Mouse (Mus musculus): ENCODE results near the gene Dnah6. TPM values are rescaled to one million over a fixed set of nuclear protein-coding genes. Genes with fewer than 3 reads are reported as not detected.

Gene Dnah6
- total and polyA plus RNA-seq, 2 experiments, result not detected

DNA sequence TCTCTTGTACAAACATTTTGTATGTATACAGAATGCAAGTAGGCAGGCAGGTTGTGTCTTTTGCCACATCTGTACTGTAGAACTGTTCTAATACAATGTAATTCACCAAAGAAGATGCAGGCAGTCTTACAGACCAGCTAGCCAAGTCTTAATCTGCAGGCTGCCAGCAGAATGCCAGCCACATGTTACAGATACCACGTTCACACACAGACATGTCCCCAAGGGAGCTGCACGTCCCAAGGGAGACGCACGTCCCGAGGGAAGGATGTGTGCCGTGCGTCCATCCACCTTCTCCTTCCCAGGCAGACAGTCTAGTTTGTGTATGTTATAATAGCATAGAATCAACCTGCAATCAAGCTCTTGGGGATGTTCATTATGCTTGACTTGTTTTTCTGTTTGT is 35.6 kb upstream of the Dnah6 start:
- peaks cover 40% of the 10 kb centered on the region for H3K36me3 ChIP-seq (ENCODE audit: control insufficient read depth, insufficient read depth, low read length)
- H3K9ac ChIP-seq (ENCODE audit: low read depth, low read length), result no peak overlapping the region

DNA sequence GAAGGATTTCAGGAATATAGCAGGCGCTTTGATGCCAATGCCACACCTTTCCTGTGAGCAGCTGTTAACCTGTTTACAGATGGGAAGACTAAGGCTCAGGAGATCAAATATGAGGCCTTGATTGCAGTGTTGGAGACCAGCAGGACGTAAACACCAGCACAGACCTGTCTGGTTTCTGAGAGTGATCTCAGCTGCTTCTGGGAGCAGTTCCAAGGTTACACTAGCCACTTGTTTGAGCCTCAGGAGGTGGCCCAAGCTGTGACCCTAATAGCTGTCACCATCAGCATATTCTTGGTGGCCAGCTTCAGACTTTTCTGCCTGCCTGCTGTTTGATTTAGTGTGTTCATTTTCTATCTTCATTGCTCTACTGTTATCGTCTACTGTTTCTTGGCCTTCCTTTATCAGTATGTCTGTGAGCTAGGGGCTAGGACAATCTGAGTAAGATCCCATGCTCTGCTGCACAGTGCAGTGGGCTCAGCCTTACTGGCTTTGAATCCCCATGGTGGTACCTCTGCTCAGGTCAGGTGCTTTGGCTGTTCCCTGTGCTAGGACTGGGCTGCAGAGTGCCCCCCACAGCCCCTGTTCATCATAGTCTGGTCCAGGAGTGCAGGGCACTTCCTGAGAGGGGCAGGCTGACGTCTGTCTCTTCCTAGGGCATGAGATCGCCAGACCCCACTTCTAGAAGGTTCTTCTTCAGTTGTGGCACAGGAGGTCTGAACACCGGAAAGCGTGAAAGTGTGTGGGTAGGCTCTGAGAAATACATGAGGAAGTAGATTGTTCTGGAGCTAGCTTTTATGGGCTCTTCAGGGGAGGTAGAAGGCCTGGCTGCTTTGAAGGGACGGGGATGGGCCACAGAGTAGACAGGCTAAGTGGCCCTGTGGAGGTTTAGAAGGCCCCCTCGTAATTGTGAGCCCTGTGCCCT is 33.1 kb upstream of the Dnah6 start:
- Histone ChIP-seq H3K4me3 (ENCODE audit: insufficient read depth, low read depth, low read length) (no peak overlapping the region), H3K36me3 (ENCODE audit: control insufficient read depth, insufficient read depth, low read length) (peaks cover 22% of the 10 kb centered on the region), H3K9ac (ENCODE audit: low read depth, low read length) (no peak overlapping the region), H3K4me1 (ENCODE audit: control insufficient read depth, insufficient read depth, low read length) (peaks cover 36% of the 10 kb centered on the region), H3K79me2 (ENCODE audit: control insufficient read depth, insufficient read depth, low read length) (peaks cover 41% of the 10 kb centered on the region), H3K27me3 (ENCODE audit: control insufficient read depth, insufficient read depth, low read length) (no peaks in the 10 kb centered on the region), H3K27ac (replicated peaks; ENCODE audit: insufficient read depth, low read depth, low read length) (peak overlapping the region; percentile 26; the same call in 1 of the 2 replicates)
- DNase-seq (ENCODE audit: extremely low read depth, low read depth, low spot score), result peak; percentile 46
- 62% methylated on average over 9 of the region's 9 CpGs for WGBS
- TF ChIP-seq CTCF (IDR thresholded peaks at IDR 0.05; ENCODE audit: low read depth, low read length) (no peak), POLR2A (IDR thresholded peaks at IDR 0.05; ENCODE audit: extremely low read depth, insufficient read depth, low read length) (no peak)

More for the DNA sequence above, 35.6 kb upstream of the Dnah6 start:
- WGBS, result 95% methylated on average over 7 of the region's 7 CpGs
- TF ChIP-seq POLR2A (IDR thresholded peaks at IDR 0.05; ENCODE audit: extremely low read depth, insufficient read depth, low read length) (no peak), CTCF (IDR thresholded peaks at IDR 0.05; ENCODE audit: low read depth, low read length) (no peak)
- Histone ChIP-seq H3K27ac (replicated peaks; ENCODE audit: insufficient read depth, low read depth, low read length) (no peak overlapping the region), H3K4me1 (ENCODE audit: control insufficient read depth, insufficient read depth, low read length) (peaks cover 23% of the 10 kb centered on the region), H3K79me2 (ENCODE audit: control insufficient read depth, insufficient read depth, low read length) (peaks cover 35% of the 10 kb centered on the region), H3K27me3 (ENCODE audit: control insufficient read depth, insufficient read depth, low read length) (no peaks in the 10 kb centered on the region), H3K4me3 (ENCODE audit: insufficient read depth, low read depth, low read length) (no peak overlapping the region)
- no peak for DNase-seq (ENCODE audit: extremely low read depth, low read depth, low spot score)

DNA sequence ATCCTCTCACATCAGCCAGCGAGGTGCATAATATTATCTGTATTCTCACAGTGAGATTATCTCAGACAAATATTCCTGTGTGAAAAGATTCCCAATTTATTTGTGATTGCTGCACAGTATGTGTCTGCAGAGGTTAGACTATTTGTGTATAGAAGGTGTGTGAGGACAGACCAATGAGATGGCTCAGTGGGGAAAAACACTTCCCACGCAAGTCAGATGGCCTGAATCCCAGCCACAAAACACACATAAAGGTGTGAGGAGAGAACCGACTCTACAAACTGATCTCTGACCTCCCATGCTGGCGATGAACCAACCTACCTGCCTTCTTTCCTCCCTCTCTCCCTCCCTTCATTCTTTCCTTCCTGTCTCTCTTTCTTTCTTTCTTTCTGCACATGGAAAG is 32.1 kb upstream of the Dnah6 start:
- Histone ChIP-seq H3K36me3 (ENCODE audit: control insufficient read depth, insufficient read depth, low read length) (peaks cover 19% of the 10 kb centered on the region), H3K79me2 (ENCODE audit: control insufficient read depth, insufficient read depth, low read length) (peaks cover 45% of the 10 kb centered on the region), H3K27ac (replicated peaks; ENCODE audit: insufficient read depth, low read depth, low read length) (peak overlapping the region; percentile 68; the same call in 1 of the 2 replicates), H3K9ac (ENCODE audit: low read depth, low read length) (no peak overlapping the region), H3K4me1 (ENCODE audit: control insufficient read depth, insufficient read depth, low read length) (peaks cover 36% of the 10 kb centered on the region), H3K4me3 (ENCODE audit: insufficient read depth, low read depth, low read length) (no peak overlapping the region), H3K27me3 (ENCODE audit: control insufficient read depth, insufficient read depth, low read length) (no peaks in the 10 kb centered on the region)
- WGBS, result 28% methylated on average over 4 of the region's 4 CpGs
- DNase-seq (ENCODE audit: extremely low read depth, low read depth, low spot score), result peak; percentile 85
- TF ChIP-seq POLR2A (IDR thresholded peaks at IDR 0.05; ENCODE audit: extremely low read depth, insufficient read depth, low read length) (no peak), CTCF (IDR thresholded peaks at IDR 0.05; ENCODE audit: low read depth, low read length) (no peak)

DNA sequence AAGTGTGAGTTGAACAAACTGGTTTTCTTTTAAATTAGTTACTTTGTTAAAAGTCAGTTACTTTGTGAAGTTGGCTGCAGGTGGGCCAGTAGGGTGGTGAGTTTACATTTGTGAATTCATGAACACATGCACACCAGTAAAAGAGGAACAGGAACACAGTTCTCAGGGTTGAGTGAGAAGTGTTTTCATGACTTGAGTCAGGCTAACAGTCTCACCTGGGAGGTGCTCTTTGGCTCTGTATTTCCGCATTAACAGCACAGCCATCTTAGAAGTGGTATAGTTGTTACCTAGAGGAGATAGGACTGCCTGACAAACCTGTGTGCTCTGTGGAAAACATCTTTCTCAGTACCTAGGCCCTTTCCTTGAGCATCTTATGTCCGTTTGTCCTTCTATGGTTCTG is 31.6 kb upstream of the Dnah6 start:
- Histone ChIP-seq H3K9ac (ENCODE audit: low read depth, low read length) (no peak overlapping the region), H3K27me3 (ENCODE audit: control insufficient read depth, insufficient read depth, low read length) (no peaks in the 10 kb centered on the region), H3K79me2 (ENCODE audit: control insufficient read depth, insufficient read depth, low read length) (peaks cover 47% of the 10 kb centered on the region), H3K4me1 (ENCODE audit: control insufficient read depth, insufficient read depth, low read length) (peaks cover 36% of the 10 kb centered on the region), H3K4me3 (ENCODE audit: insufficient read depth, low read depth, low read length) (no peak overlapping the region), H3K27ac (replicated peaks; ENCODE audit: insufficient read depth, low read depth, low read length) (peak overlapping the region; percentile 68), H3K36me3 (ENCODE audit: control insufficient read depth, insufficient read depth, low read length) (peaks cover 14% of the 10 kb centered on the region)
- DNase-seq (ENCODE audit: extremely low read depth, low read depth, low spot score), result no peak
- WGBS, result 67% methylated on average over 2 of the region's 2 CpGs
- TF ChIP-seq POLR2A (IDR thresholded peaks at IDR 0.05; ENCODE audit: extremely low read depth, insufficient read depth, low read length) (no peak), CTCF (IDR thresholded peaks at IDR 0.05; ENCODE audit: low read depth, low read length) (no peak)

DNA sequence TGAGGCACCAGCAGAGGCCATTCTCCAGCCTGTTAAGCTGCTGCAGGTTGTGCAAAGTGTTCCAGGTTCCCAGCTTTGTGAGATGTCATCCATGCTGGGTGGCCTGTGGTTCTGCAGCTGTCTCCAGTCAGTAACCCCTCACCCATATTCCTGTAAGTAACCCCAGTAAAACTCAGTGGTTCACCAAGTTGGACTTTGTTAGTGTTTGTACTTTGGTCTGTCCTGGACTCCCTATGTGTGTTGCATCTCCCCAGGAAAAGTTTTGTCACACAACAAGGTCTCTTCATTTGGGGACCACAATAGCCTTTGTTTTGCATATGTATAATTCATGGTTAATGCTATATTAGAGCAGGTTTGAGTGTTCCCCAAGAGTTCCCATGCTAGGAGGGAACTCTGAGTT is 30.9 kb upstream of the Dnah6 start:
- H3K79me2 ChIP-seq (ENCODE audit: control insufficient read depth, insufficient read depth, low read length), result peaks cover 44% of the 10 kb centered on the region
- H3K4me3 ChIP-seq (ENCODE audit: insufficient read depth, low read depth, low read length), result no peak overlapping the region
- peaks cover 10% of the 10 kb centered on the region for H3K36me3 ChIP-seq (ENCODE audit: control insufficient read depth, insufficient read depth, low read length)
- peak overlapping the region; percentile 72 for H3K27ac ChIP-seq (replicated peaks; ENCODE audit: insufficient read depth, low read depth, low read length)
- no peak for TF ChIP-seq POLR2A (IDR thresholded peaks at IDR 0.05; ENCODE audit: extremely low read depth, insufficient read depth, low read length)
- no peak for TF ChIP-seq CTCF (IDR thresholded peaks at IDR 0.05; ENCODE audit: low read depth, low read length)
- no peaks in the 10 kb centered on the region for H3K27me3 ChIP-seq (ENCODE audit: control insufficient read depth, insufficient read depth, low read length)
- peak; percentile 86 for DNase-seq (ENCODE audit: extremely low read depth, low read depth, low spot score)
- H3K9ac ChIP-seq (ENCODE audit: low read depth, low read length), result no peak overlapping the region
- H3K4me1 ChIP-seq (ENCODE audit: control insufficient read depth, insufficient read depth, low read length), result peaks cover 36% of the 10 kb centered on the region

DNA sequence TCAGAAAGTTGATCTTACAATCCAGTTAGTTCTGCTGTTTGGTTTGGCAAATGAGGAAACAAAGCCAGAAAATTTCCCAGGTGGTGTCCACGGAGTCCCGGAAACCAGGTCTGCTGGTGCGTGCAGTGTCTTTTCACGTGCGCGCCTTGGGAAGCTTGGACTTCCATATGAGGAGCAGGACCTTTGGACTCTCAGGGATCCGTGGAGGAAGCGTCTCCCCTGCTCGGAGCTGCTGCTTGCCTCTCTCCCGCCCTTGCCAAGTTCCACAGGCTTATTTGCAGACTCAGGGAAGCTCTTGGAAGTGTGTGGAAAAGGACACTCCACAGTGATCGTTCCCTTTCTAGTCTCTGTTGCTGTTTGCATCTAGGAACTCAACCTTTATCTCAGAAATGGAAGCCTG is 29.9 kb upstream of the Dnah6 start:
- DNase-seq (ENCODE audit: extremely low read depth, low read depth, low spot score), result peak; percentile 64
- WGBS, result 26% methylated on average over 11 of the region's 11 CpGs

More for the DNA sequence above, 29.9 kb upstream of the Dnah6 start:
- peaks cover 36% of the 10 kb centered on the region for H3K79me2 ChIP-seq (ENCODE audit: control insufficient read depth, insufficient read depth, low read length)
- peaks cover 2% of the 10 kb centered on the region for H3K36me3 ChIP-seq (ENCODE audit: control insufficient read depth, insufficient read depth, low read length)
- H3K27ac ChIP-seq (replicated peaks; ENCODE audit: insufficient read depth, low read depth, low read length), result peak overlapping the region; percentile 26
- H3K4me1 ChIP-seq (ENCODE audit: control insufficient read depth, insufficient read depth, low read length), result peaks cover 36% of the 10 kb centered on the region
- H3K9ac ChIP-seq (ENCODE audit: low read depth, low read length), result no peak overlapping the region; the same call in 1 of the 2 replicates
- no peak overlapping the region for H3K4me3 ChIP-seq (ENCODE audit: insufficient read depth, low read depth, low read length)
- TF ChIP-seq CTCF (IDR thresholded peaks at IDR 0.05; ENCODE audit: low read depth, low read length) (no peak), POLR2A (IDR thresholded peaks at IDR 0.05; ENCODE audit: extremely low read depth, insufficient read depth, low read length) (no peak)
- no peaks in the 10 kb centered on the region for H3K27me3 ChIP-seq (ENCODE audit: control insufficient read depth, insufficient read depth, low read length)
